In genomic region chr7:139833532-139833931, GRCm38 (mm10) we compare ENCODE assay signal across 8 mouse cellular contexts. TPM values are rescaled to one million over a fixed set of nuclear protein-coding genes. Genes with fewer than 3 reads are reported as not detected.
A peak's percentile ranks its signal among the peaks of the same experiment; 100 is the strongest.
DNase-seq lines count a peak whose midpoint lies in the region; ATAC-seq and TF ChIP-seq lines count a peak whose summit lies in the region.

No protein-coding gene starts in this region.

- peaks cover 40% of the 10 kb centered on the region for H3K4me1 ChIP-seq in hindbrain, embryonic 14.5 days (replicated peaks; ENCODE audit: control insufficient read depth, insufficient read depth, low read length)
- peaks cover 48% of the 10 kb centered on the region for H3K4me1 ChIP-seq in neural tube, embryonic 15.5 days
- no peaks in the 10 kb centered on the region for H3K4me1 ChIP-seq in liver, postnatal 0 days (ENCODE audit: insufficient read depth)

- intact Hi-C loops in left cerebral cortex, adult 2 months (cut with DNase I), result loop anchor here (10.0 kb wide), 1 partner anchor 129 kb away; no protein-coding TSS in a partner anchor
- intact Hi-C loops in left cerebral cortex, postnatal 14 days (cut with DNase I), result loop anchor here (10.0 kb wide), 1 partner anchor 129 kb away; no protein-coding TSS in a partner anchor

- ATAC-seq in hindbrain, embryonic 14.5 days (ENCODE audit: low FRiP score), result no peak
- no peak for ATAC-seq in neural tube, embryonic 15.5 days (ENCODE audit: low FRiP score)
- ATAC-seq in liver, postnatal 0 days, result no peak

- H3K9me3 ChIP-seq in hindbrain, embryonic 14.5 days (ENCODE audit: control insufficient read depth, low read length), result no peaks in the 10 kb centered on the region
- no peaks in the 10 kb centered on the region for H3K9me3 ChIP-seq in neural tube, embryonic 15.5 days (replicated peaks)
- no peaks in the 10 kb centered on the region for H3K9me3 ChIP-seq in liver, postnatal 0 days (ENCODE audit: low read length)

- TF ChIP-seq EP300 in liver, postnatal 0 days (IDR thresholded peaks at IDR 0.05; ENCODE audit: low read depth), result no peak

- peak; percentile 54 to 63 for DNase-seq in adrenal gland, adult (ENCODE audit: inconsistent age in 2 of 2, low spot score in 1 of 2)
- no peak for DNase-seq in adrenal gland, adult 18-20 months (ENCODE audit: low spot score in 2 of 2)
- DNase-seq in left cerebral cortex, adult 2 months (ENCODE audit: extremely low spot score in 1 of 2, low spot score in 2 of 2), result no peak
- no peak for DNase-seq in left cerebral cortex, postnatal 14 days (ENCODE audit: low spot score in 2 of 2)
- no peak for DNase-seq in hindbrain, embryonic 14.5 days (ENCODE audit: low spot score)
- no peak for DNase-seq in liver, postnatal 0 days
- no peak for DNase-seq in c-Kit-positive CD71-positive TER-119-positive erythroid progenitor cells, embryonic 14.5 days (ENCODE audit: low spot score)

- peak overlapping the region; percentile 72 for H3K4me3 ChIP-seq in left cerebral cortex, adult 2 months
- H3K4me3 ChIP-seq in hindbrain, embryonic 14.5 days (replicated peaks; ENCODE audit: low read length), result peak overlapping the region; percentile 35
- peak overlapping the region; percentile 41 for H3K4me3 ChIP-seq in neural tube, embryonic 15.5 days (replicated peaks)
- no peak overlapping the region for H3K4me3 ChIP-seq in liver, postnatal 0 days (ENCODE audit: low read depth, low read length)

- no peaks in the 10 kb centered on the region for H3K36me3 ChIP-seq in hindbrain, embryonic 14.5 days (replicated peaks; ENCODE audit: control insufficient read depth, insufficient read depth)
- no peaks in the 10 kb centered on the region for H3K36me3 ChIP-seq in neural tube, embryonic 15.5 days
- no peaks in the 10 kb centered on the region for H3K36me3 ChIP-seq in liver, postnatal 0 days (replicated peaks; ENCODE audit: insufficient read depth, low read length)

- WGBS in hindbrain, embryonic 14.5 days, result 37% methylated on average over 5 of the region's 5 CpGs
- WGBS in neural tube, embryonic 15.5 days, result 36% methylated on average over 5 of the region's 5 CpGs
- WGBS in liver, postnatal 0 days (ENCODE audit: insufficient replicate concordance), result 25% methylated on average over 5 of the region's 5 CpGs

- no peak for TF ChIP-seq CTCF in left cerebral cortex, adult 2 months (IDR thresholded peaks at IDR 0.05)
- no peak for TF ChIP-seq CTCF in liver, postnatal 0 days (IDR thresholded peaks at IDR 0.05; ENCODE audit: low read depth)

- peak overlapping the region; percentile 92 for H3K27ac ChIP-seq in left cerebral cortex, adult 2 months
- peak overlapping the region; percentile 84 for H3K27ac ChIP-seq in hindbrain, embryonic 14.5 days
- H3K27ac ChIP-seq in neural tube, embryonic 15.5 days (replicated peaks), result peak overlapping the region; percentile 80
- H3K27ac ChIP-seq in liver, postnatal 0 days (ENCODE audit: low read depth), result no peak overlapping the region

- H3K27me3 ChIP-seq in hindbrain, embryonic 14.5 days (ENCODE audit: control insufficient read depth, insufficient read depth, low read length), result no peaks in the 10 kb centered on the region
- H3K27me3 ChIP-seq in neural tube, embryonic 15.5 days (replicated peaks), result no peaks in the 10 kb centered on the region
- H3K27me3 ChIP-seq in liver, postnatal 0 days (ENCODE audit: insufficient read depth, low read length), result peaks cover 18% of the 10 kb centered on the region

- H3K4me2 ChIP-seq in hindbrain, embryonic 14.5 days (replicated peaks), result peak overlapping the region; percentile 77
- peak overlapping the region; percentile 64 for H3K4me2 ChIP-seq in neural tube, embryonic 15.5 days
- H3K4me2 ChIP-seq in liver, postnatal 0 days (ENCODE audit: low read depth, low read length), result no peak overlapping the region

- peak overlapping the region; percentile 59 for H3K9ac ChIP-seq in hindbrain, embryonic 14.5 days
- H3K9ac ChIP-seq in neural tube, embryonic 15.5 days (replicated peaks), result peak overlapping the region; percentile 47
- no peak overlapping the region for H3K9ac ChIP-seq in liver, postnatal 0 days (replicated peaks)

RNA-seq across cellular contexts. Expression of gene Adgra1, which starts 0.4 kb away (rescaled TPM):
- total RNA-seq in adrenal gland, adult 18-20 months (2021), result 1 to 10 TPM; 2.6 to 2.8 TPM
- 10 to 100 TPM; 59.2 to 61.7 TPM for total RNA-seq in left cerebral cortex, adult 2 months (2021)
- 10 to 100 TPM; 49.5 to 63.6 TPM for total RNA-seq in left cerebral cortex, postnatal 14 days (2021)
- polyA plus RNA-seq in hindbrain, embryonic 14.5 days (2014; fragmentation: Nextera tagmentation; extraction: Ambion mirVana), result 18.6 and 20.3 TPM in 2 replicates
- polyA plus RNA-seq in neural tube, embryonic 15.5 days (2015; fragmentation: Nextera tagmentation; extraction: Ambion mirVana), result 31.1 and 34.1 TPM in 2 replicates
- not detected in 2 replicates for polyA plus RNA-seq in liver, postnatal 0 days (2015; fragmentation: Nextera tagmentation; extraction: Ambion mirVana)

Comparison
In these comparisons a context has a peak if more than half of its experiments do, and no peak if none do; other contexts are left out.
1. DNase-seq: peak in adrenal gland, adult (2 of 2); none in adrenal gland, adult 18-20 months (0 of 2), left cerebral cortex, adult 2 months (0 of 2), left cerebral cortex, postnatal 14 days (0 of 2), hindbrain, embryonic 14.5 days (single experiment), liver, postnatal 0 days (single experiment) and c-Kit-positive CD71-positive TER-119-positive erythroid progenitor cells, embryonic 14.5 days (single experiment).
2. RNA of gene Adgra1, which starts 0.4 kb away (total RNA-seq): 49.5 to 63.6 TPM in left cerebral cortex, postnatal 14 days and 59.2 to 61.7 TPM in left cerebral cortex, adult 2 months; 2.6 to 2.8 TPM in adrenal gland, adult 18-20 months; every median in the first group is over 10 times any median in the second.